Mouse (Mus musculus): ENCODE data around the gene Pkp4. TPM values are rescaled to one million over a fixed set of nuclear protein-coding genes. Genes with fewer than 3 reads are reported as not detected.
"Not testable (repeated sequence)": the region's sequence is repeated elsewhere in the genome, so short reads cannot be mapped to it uniquely, and the experiment has no call there.

Pkp4 gene
- total RNA-seq, 2 experiments from 2014 or later, result 20.0 to 34.2 TPM

GRCm38 (mm10) chr2:59351303-59352099 is 190.9 kb downstream of the Pkp4 start:
- DNase-seq, result no peak
- intact Hi-C loops (cut with DNase I; ENCODE audit: low total_unique reads), result no loop called here

GRCm38 (mm10) chr2:59353821-59354220 is 193.2 kb downstream of the Pkp4 start:
- DNase-seq, result no peak
- intact Hi-C loops (cut with DNase I; ENCODE audit: low total_unique reads), result no loop called here

- intact Hi-C loops (cut with DNase I; ENCODE audit: low total_unique reads), result no loop called here
- DNase-seq, result no peak
These were observed 195.1 kb downstream of the Pkp4 start for GRCm38 (mm10) chr2:59355531-59356289.

- DNase-seq, result no peak
- intact Hi-C loops (cut with DNase I; ENCODE audit: low total_unique reads), result no loop called here
These were observed 199.2 kb downstream of the Pkp4 start for GRCm38 (mm10) chr2:59359760-59360342.

GRCm38 (mm10) chr2:59361350-59361780 is 200.7 kb downstream of the Pkp4 start:
- intact Hi-C loops (cut with DNase I; ENCODE audit: low total_unique reads), result no loop called here
- no peak for DNase-seq

GRCm38 (mm10) chr2:59364156-59364842 is 203.6 kb downstream of the Pkp4 start:
- DNase-seq, result no peak
- intact Hi-C loops (cut with DNase I; ENCODE audit: low total_unique reads), result no loop called here

- intact Hi-C loops (cut with DNase I; ENCODE audit: low total_unique reads), result no loop called here
- no peak for DNase-seq
These were observed 206.5 kb downstream of the Pkp4 start for GRCm38 (mm10) chr2:59367191-59367590.

- DNase-seq, result no peak
- intact Hi-C loops (cut with DNase I; ENCODE audit: low total_unique reads), result no loop called here
These were observed 212.5 kb downstream of the Pkp4 start for GRCm38 (mm10) chr2:59373113-59373512.

- no peak for DNase-seq
- intact Hi-C loops (cut with DNase I; ENCODE audit: low total_unique reads), result no loop called here
These were observed 217.4 kb downstream of the Pkp4 start for GRCm38 (mm10) chr2:59378096-59378495.

- intact Hi-C loops (cut with DNase I; ENCODE audit: low total_unique reads), result not testable (repeated sequence)
These were observed 218.2 kb downstream of the Pkp4 start for GRCm38 (mm10) chr2:59378861-59379260.

GRCm38 (mm10) chr2:59383231-59383630 is 222.6 kb downstream of the Pkp4 start:
- intact Hi-C loops (cut with DNase I; ENCODE audit: low total_unique reads), result no loop called here
- no peak for DNase-seq

More at GRCm38 (mm10) chr2:59378861-59379260, 218.2 kb downstream of the Pkp4 start:
- DNase-seq, result not testable (repeated sequence)

- DNase-seq, result no peak
- intact Hi-C loops (cut with DNase I; ENCODE audit: low total_unique reads), result no loop called here
These were observed 223.5 kb downstream of the Pkp4 start for GRCm38 (mm10) chr2:59383852-59384776.

- intact Hi-C loops (cut with DNase I; ENCODE audit: low total_unique reads), result no loop called here
- DNase-seq, result no peak
These were observed 224.7 kb downstream of the Pkp4 start for GRCm38 (mm10) chr2:59385211-59385935.

- no peak for DNase-seq
- intact Hi-C loops (cut with DNase I; ENCODE audit: low total_unique reads), result no loop called here
These were observed 229.3 kb downstream of the Pkp4 start for GRCm38 (mm10) chr2:59389971-59390370.

- intact Hi-C loops (cut with DNase I; ENCODE audit: low total_unique reads), result no loop called here
- DNase-seq, result no peak
These were observed 232.5 kb downstream of the Pkp4 start for GRCm38 (mm10) chr2:59393177-59393576.

- intact Hi-C loops (cut with DNase I; ENCODE audit: low total_unique reads), result no loop called here
- DNase-seq, result no peak
These were observed 234.0 kb downstream of the Pkp4 start for GRCm38 (mm10) chr2:59394651-59395050.

- intact Hi-C loops (cut with DNase I; ENCODE audit: low total_unique reads); DNase-seq: not testable (repeated sequence)
These were observed 234.6 kb downstream of the Pkp4 start for GRCm38 (mm10) chr2:59395160-59395650.

GRCm38 (mm10) chr2:59396555-59396954 is 235.9 kb downstream of the Pkp4 start:
- no peak for DNase-seq
- intact Hi-C loops (cut with DNase I; ENCODE audit: low total_unique reads), result no loop called here

Data from gastrocnemius, postnatal 14 days (tissue).